Mouse (Mus musculus): ENCODE data around the gene Mfn2. TPM values are rescaled to one million over a fixed set of nuclear protein-coding genes. Genes with fewer than 3 reads are reported as not detected.
"Not testable (repeated sequence)": the region's sequence is repeated elsewhere in the genome, so short reads cannot be mapped to it uniquely, and the experiment has no call there.

The Mfn2 gene
- polyA plus RNA-seq, 1 experiment from 2014 or later: 144 TPM

- Histone ChIP-seq H3K9me3 (replicated peaks) (no peaks in the 10 kb centered on the region), H3K9ac (peak overlapping the region; percentile 72), H3K27ac (peak overlapping the region; percentile 83), H3K4me2 (peak overlapping the region; percentile 69), H3K4me3 (peak overlapping the region; percentile 65), H3K4me1 (replicated peaks) (peaks cover 25% of the 10 kb centered on the region), H3K27me3 (no peaks in the 10 kb centered on the region), H3K36me3 (peaks cover 35% of the 10 kb centered on the region)
- 6% methylated on average over 22 of the region's 22 CpGs for WGBS
- ATAC-seq (replicated peaks; ENCODE audit: insufficient number of reproducible peaks, insufficient read depth, low FRiP score, low read depth): no peak
Measured at GRCm38 (mm10) chr4:147867563-147868449, 36.7 kb downstream of the Mfn2 start.

- H3K4me1 ChIP-seq (replicated peaks): peaks cover 21% of the 10 kb centered on the region
- not testable (repeated sequence) for H3K4me3 ChIP-seq; H3K9ac ChIP-seq; H3K27me3 ChIP-seq; ATAC-seq (replicated peaks; ENCODE audit: insufficient number of reproducible peaks, insufficient read depth, low FRiP score, low read depth); H3K9me3 ChIP-seq (replicated peaks); H3K27ac ChIP-seq
- H3K36me3 ChIP-seq: peaks cover 36% of the 10 kb centered on the region
- H3K4me2 ChIP-seq: peak overlapping the region; percentile 69; the same call in 1 of the 2 replicates
- WGBS: 36% methylated on average over 3 of the region's 3 CpGs
Measured at GRCm38 (mm10) chr4:147866793-147867192, 37.7 kb downstream of the Mfn2 start.

DNA sequence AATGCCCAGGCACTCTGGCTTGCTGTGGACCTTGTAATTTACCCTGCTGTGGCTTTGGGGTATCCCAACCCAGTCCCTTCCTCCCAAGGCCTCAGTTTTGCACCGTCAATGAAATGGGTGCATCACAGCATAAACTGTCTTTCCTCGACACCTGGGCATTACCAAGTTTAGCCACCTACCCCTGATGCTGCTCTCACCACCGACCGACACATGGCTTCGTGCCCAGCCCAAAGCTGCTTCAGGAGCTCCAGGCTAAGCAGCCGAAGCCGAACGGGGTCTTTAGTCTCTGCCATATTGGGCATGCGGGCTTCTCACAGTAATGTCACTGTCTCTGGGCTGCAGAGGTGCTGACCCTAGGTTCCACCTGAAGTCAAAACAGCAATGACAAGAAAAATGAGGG lies 38.4 kb downstream of the Mfn2 start:
- no peak overlapping the region for H3K9ac ChIP-seq
- H3K27ac ChIP-seq: no peak overlapping the region
- no peak for ATAC-seq (replicated peaks; ENCODE audit: insufficient number of reproducible peaks, insufficient read depth, low FRiP score, low read depth)
- peaks cover 21% of the 10 kb centered on the region for H3K4me1 ChIP-seq (replicated peaks)
- no peaks in the 10 kb centered on the region for H3K27me3 ChIP-seq
- H3K4me3 ChIP-seq: no peak overlapping the region
- WGBS: 92% methylated on average over 9 of the region's 9 CpGs
- H3K36me3 ChIP-seq: peaks cover 37% of the 10 kb centered on the region
- no peak overlapping the region for H3K4me2 ChIP-seq
- H3K9me3 ChIP-seq (replicated peaks): no peaks in the 10 kb centered on the region

GRCm38 (mm10) chr4:147865651-147866050 lies 38.9 kb downstream of the Mfn2 start:
- H3K4me1 ChIP-seq (replicated peaks): peaks cover 21% of the 10 kb centered on the region
- no peak overlapping the region for H3K27ac ChIP-seq
- H3K9ac ChIP-seq: no peak overlapping the region
- no peaks in the 10 kb centered on the region for H3K9me3 ChIP-seq (replicated peaks)
- WGBS: 90% methylated on average over 6 of the region's 6 CpGs
- no peak overlapping the region for H3K4me3 ChIP-seq
- H3K4me2 ChIP-seq: no peak overlapping the region
- peaks cover 40% of the 10 kb centered on the region for H3K36me3 ChIP-seq
- H3K27me3 ChIP-seq: no peaks in the 10 kb centered on the region
- ATAC-seq (replicated peaks; ENCODE audit: insufficient number of reproducible peaks, insufficient read depth, low FRiP score, low read depth): no peak

DNA sequence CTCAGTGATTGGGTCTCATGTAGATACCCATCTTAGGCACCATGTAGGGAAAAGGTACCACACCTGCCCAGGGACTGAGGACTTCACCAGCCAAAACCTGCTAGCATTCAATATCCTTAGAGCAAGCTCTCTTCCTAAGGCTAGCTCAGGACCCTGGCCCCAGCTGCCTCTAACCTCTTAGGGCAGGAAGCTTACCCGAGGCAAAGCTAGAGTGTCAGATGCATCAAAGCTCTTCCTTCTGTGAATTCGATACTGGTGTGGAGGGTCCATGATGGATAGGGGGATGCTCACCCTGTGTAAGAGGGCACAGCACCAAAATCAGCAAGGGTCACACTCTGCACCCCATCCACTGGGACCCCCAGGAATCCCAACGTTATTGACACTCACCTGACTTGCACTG lies 42.5 kb downstream of the Mfn2 start:
- Histone ChIP-seq H3K4me3 (no peak overlapping the region), H3K9ac (no peak overlapping the region), H3K27me3 (no peaks in the 10 kb centered on the region), H3K4me2 (no peak overlapping the region), H3K9me3 (replicated peaks) (no peaks in the 10 kb centered on the region), H3K36me3 (peaks cover 48% of the 10 kb centered on the region), H3K4me1 (replicated peaks) (no peaks in the 10 kb centered on the region; the same call in 1 of the 2 replicates), H3K27ac (no peak overlapping the region)
- ATAC-seq (replicated peaks; ENCODE audit: insufficient number of reproducible peaks, insufficient read depth, low FRiP score, low read depth): no peak
- 89% methylated on average over 3 of the region's 3 CpGs for WGBS

DNA sequence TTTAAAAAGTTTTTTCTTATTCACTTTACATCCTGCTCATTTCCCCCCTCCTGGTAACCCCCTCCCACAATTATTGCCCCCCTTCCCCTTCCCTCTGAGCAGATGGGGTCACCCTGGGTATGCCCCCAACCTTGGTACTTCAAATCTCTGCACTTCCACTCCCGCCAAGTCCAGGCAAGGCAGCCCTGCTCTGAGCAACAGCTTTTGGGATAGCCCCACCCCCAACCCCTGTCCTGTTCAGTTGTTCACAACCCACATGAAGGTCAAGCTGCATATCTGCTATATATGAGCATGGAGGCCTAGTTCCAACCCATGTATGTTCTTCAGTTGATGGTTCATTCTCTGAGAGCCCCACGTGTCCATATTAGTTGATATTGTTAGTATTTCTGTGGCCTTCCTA lies 53.7 kb downstream of the Mfn2 start:
- Histone ChIP-seq H3K4me1 (replicated peaks) (peaks cover 9% of the 10 kb centered on the region), H3K4me3 (no peak overlapping the region), H3K9me3 (replicated peaks) (no peaks in the 10 kb centered on the region), H3K27me3 (no peaks in the 10 kb centered on the region), H3K36me3 (no peaks in the 10 kb centered on the region), H3K27ac (no peak overlapping the region), H3K4me2 (no peak overlapping the region), H3K9ac (no peak overlapping the region)
- ATAC-seq (replicated peaks; ENCODE audit: insufficient number of reproducible peaks, insufficient read depth, low FRiP score, low read depth): no peak
- WGBS: 80% methylated on average over 2 of the region's 2 CpGs

DNA sequence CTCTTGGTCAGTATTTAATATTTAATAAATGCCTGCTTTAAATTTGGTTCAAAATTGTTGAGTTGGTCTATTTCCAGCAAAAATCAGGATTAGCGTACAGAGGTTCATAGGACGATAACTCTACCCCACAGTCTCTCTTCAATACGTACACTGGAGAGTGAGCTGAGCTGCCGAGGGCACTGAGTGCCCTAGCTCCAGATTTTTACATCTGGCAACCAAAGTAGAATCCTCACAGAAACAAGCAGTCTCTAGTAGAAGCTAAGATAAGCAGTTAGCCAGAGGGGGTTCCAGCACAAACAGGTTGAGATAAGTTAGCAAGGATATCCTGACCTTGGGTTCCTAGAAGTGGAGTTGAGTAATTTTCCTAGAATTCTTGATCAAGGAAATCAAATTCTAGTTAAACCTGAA lies 55.9 kb downstream of the Mfn2 start:
- peaks cover 9% of the 10 kb centered on the region for H3K4me1 ChIP-seq (replicated peaks)
- peak; percentile 42 for ATAC-seq (replicated peaks; ENCODE audit: insufficient number of reproducible peaks, insufficient read depth, low FRiP score, low read depth)
- H3K9me3 ChIP-seq (replicated peaks): no peaks in the 10 kb centered on the region
- peak overlapping the region; percentile 17 for H3K27ac ChIP-seq
- peak overlapping the region; percentile 92 for H3K4me3 ChIP-seq
- peak overlapping the region; percentile 35 for H3K9ac ChIP-seq
- 4% methylated on average over 4 of the region's 4 CpGs for WGBS
- H3K36me3 ChIP-seq: peaks cover 5% of the 10 kb centered on the region; the same call in 1 of the 2 replicates
- H3K4me2 ChIP-seq: peak overlapping the region; percentile 64
- H3K27me3 ChIP-seq: no peaks in the 10 kb centered on the region

GRCm38 (mm10) chr4:147847614-147848583 lies 56.6 kb downstream of the Mfn2 start, which contains the start of gene Zfp933:
Gene Zfp933, minus strand, starts transcription at chr4:147848366.
- Histone ChIP-seq H3K4me2 (peak within 1 kb of the TSS; percentile 64), H3K4me1 (replicated peaks) (peaks cover 9% of the 10 kb centered on the region), H3K36me3 (peaks cover 9% of the 10 kb centered on the region), H3K9ac (peak within 1 kb of the TSS; percentile 71), H3K4me3 (peak within 1 kb of the TSS; percentile 92), H3K27me3 (no peaks in the 10 kb centered on the region), H3K9me3 (replicated peaks) (no peaks in the 10 kb centered on the region), H3K27ac (peak within 1 kb of the TSS; percentile 51)
- peak; percentile 81 for ATAC-seq (replicated peaks; ENCODE audit: insufficient number of reproducible peaks, insufficient read depth, low FRiP score, low read depth)
- WGBS: under 1% methylated on average over 23 of the region's 23 CpGs

DNA sequence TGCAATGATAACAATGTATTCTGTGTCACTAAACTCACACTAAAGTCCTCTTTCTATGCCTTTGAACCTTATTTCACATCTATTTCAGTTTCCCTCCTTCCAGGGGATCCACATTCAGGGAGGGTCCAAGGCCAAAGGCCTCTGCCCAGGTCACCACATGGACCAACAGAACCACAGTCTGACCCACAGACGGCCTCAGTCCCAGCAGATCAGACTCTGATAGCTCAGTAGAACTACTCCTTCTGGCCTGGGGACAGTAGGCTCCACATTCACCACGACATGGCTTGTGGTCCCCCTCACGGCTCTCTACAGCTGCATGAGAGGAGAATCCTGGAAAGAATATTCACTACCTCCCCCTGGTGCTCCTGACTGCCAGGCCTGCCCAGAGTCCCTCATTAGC lies 61.6 kb downstream of the Mfn2 start:
- Histone ChIP-seq H3K4me2 (no peak overlapping the region), H3K9ac (no peak overlapping the region), H3K4me3 (no peak overlapping the region), H3K27me3 (no peaks in the 10 kb centered on the region), H3K36me3 (peaks cover 32% of the 10 kb centered on the region), H3K9me3 (replicated peaks) (peaks cover 7% of the 10 kb centered on the region; the same call in 1 of the 2 replicates), H3K27ac (no peak overlapping the region), H3K4me1 (replicated peaks) (peaks cover 6% of the 10 kb centered on the region)
- ATAC-seq (replicated peaks; ENCODE audit: insufficient number of reproducible peaks, insufficient read depth, low FRiP score, low read depth): no peak
- WGBS: 93% methylated on average over 3 of the region's 3 CpGs

DNA sequence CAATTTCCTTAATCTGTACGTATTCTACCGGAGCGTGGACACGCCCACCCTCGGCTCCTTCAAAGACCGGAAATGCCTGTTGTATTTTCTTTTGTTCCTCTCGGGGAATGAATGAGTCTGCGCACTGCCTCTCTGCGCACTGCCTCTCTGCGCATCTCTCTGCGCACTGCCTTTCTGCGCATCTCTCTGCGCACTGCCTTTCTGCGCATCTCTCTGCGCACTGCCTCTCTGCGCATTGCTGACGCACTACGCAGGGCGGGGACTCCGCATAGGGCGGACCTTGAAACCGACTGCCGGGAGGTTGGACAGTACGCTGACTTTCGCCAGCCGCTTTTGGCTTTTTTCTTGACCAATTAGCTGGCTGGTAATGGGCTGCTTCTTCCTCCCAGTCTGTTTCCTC lies 65.2 kb downstream of the Mfn2 start:
- H3K27ac ChIP-seq; ATAC-seq (replicated peaks; ENCODE audit: insufficient number of reproducible peaks, insufficient read depth, low FRiP score, low read depth); H3K4me1 ChIP-seq (replicated peaks); H3K27me3 ChIP-seq; H3K4me3 ChIP-seq; H3K9ac ChIP-seq; H3K9me3 ChIP-seq (replicated peaks); H3K4me2 ChIP-seq: not testable (repeated sequence)
- peaks cover 29% of the 10 kb centered on the region for H3K36me3 ChIP-seq
- WGBS: 98% methylated on average over 14 of the region's 26 CpGs

DNA sequence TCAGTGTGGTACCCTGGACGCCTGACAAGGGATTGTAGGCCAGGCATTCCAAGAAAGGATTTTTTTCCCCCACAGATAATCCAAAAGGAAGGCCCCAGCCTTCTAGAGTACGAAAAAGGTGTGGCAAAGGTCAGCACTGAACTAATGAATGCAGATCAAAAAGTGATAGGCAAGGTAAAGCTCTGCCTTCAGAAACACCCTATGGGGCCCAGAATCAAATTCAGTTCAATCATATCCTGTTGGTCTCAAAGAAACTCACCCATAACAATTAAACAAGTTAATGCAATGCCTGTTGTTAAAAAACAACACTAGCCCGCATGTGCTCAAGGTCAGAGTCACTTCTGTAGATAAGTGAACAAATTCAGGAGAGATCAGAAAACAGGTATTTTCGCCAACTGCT lies 80.1 kb downstream of the Mfn2 start:
- 94% methylated on average over 4 of the region's 4 CpGs for WGBS
- H3K4me3 ChIP-seq: no peak overlapping the region
- no peaks in the 10 kb centered on the region for H3K4me1 ChIP-seq (replicated peaks)
- H3K36me3 ChIP-seq: peaks cover 55% of the 10 kb centered on the region
- H3K27me3 ChIP-seq: no peaks in the 10 kb centered on the region
- peaks cover 60% of the 10 kb centered on the region for H3K9me3 ChIP-seq (replicated peaks)
- no peak for ATAC-seq (replicated peaks; ENCODE audit: insufficient number of reproducible peaks, insufficient read depth, low FRiP score, low read depth)
- no peak overlapping the region for H3K4me2 ChIP-seq
- no peak overlapping the region for H3K27ac ChIP-seq
- no peak overlapping the region for H3K9ac ChIP-seq

Data from heart, embryonic 15.5 days (tissue).